Mouse (Mus musculus) left cerebral cortex, postnatal 10 days (tissue): ENCODE data around the gene Erf. TPM values are rescaled to one million over a fixed set of nuclear protein-coding genes. Genes with fewer than 3 reads are reported as not detected.
"Not testable (repeated sequence)": the region's sequence is repeated elsewhere in the genome, so short reads cannot be mapped to it uniquely, and the experiment has no call there.

Experiments used
- DNase-seq, 2 experiments: peaks; one replicate each; pipeline ENCODE4 v3.0.0; 2021 to 2022; ENCODE audit warnings: low spot score in 2 of 2, mixed read lengths in 1 of 2; ENCODE audit errors: extremely low spot score in 1 of 2
- intact Hi-C: fragments of 180-260 bp; cut with DNase I; formaldehyde crosslinking; loops from one replicate; pipeline ENCODE4 v1.15.1; 2025
- total RNA-seq, 2 experiments: library from RNA; stranded (reverse); gene quantifications; 2 replicates each; pipeline ENCODE4 v1.2.3; 2021

The Erf gene
- total RNA-seq, 2 experiments from 2014 or later, result 47.7 to 55.1 TPM

GRCm38 (mm10) chr7:25270652-25271633 is 20.4 kb upstream of the Erf start:
- intact Hi-C loops, result no loop called here
- DNase-seq, result no peak

- DNase-seq, result no peak
- intact Hi-C loops, result no loop called here
Measured at GRCm38 (mm10) chr7:25269545-25270271, 19.1 kb upstream of the Erf start.

- intact Hi-C loops, result no loop called here
Measured at GRCm38 (mm10) chr7:25269029-25269428, 18.5 kb upstream of the Erf start.

GRCm38 (mm10) chr7:25268588-25268987 is 18.0 kb upstream of the Erf start:
- no peak for DNase-seq
- intact Hi-C loops, result no loop called here

More at GRCm38 (mm10) chr7:25269029-25269428, 18.5 kb upstream of the Erf start:
- no peak for DNase-seq

- intact Hi-C loops, result no loop called here
- peak; percentile 100 for DNase-seq
Measured at GRCm38 (mm10) chr7:25267751-25268463, 17.3 kb upstream of the Erf start.

GRCm38 (mm10) chr7:25267301-25267750 is 16.8 kb upstream of the Erf start, which contains the start of gene Cic:
Cic (plus strand) TSS chr7:25267704.
- intact Hi-C loops, result no loop called here
- DNase-seq, result peak; percentile 99 to 100

- intact Hi-C loops, result no loop called here
- no peak for DNase-seq
Measured at GRCm38 (mm10) chr7:25266180-25266962, 15.8 kb upstream of the Erf start.

- DNase-seq, intact Hi-C loops: not testable (repeated sequence)
Measured at GRCm38 (mm10) chr7:25265743-25266142, 15.2 kb upstream of the Erf start.

- DNase-seq, result no peak
- intact Hi-C loops, result no loop called here
Measured at GRCm38 (mm10) chr7:25263968-25264870, 13.7 kb upstream of the Erf start.

GRCm38 (mm10) chr7:25261896-25262295 is 11.3 kb upstream of the Erf start:
- no peak for DNase-seq
- intact Hi-C loops, result no loop called here

- intact Hi-C loops, result no loop called here
- no peak for DNase-seq
Measured at GRCm38 (mm10) chr7:25251822-25252221, 1.3 kb upstream of the Erf start.

- peak in 1 of 2 experiments; percentile 90 for DNase-seq
- intact Hi-C loops, result no loop called here
Measured at GRCm38 (mm10) chr7:25251071-25251791, 670 bp upstream of the Erf start.

GRCm38 (mm10) chr7:25249314-25250140 is 1.0 kb downstream of the Erf start:
- intact Hi-C loops, result no loop called here

GRCm38 (mm10) chr7:25248846-25249313 is 1.7 kb downstream of the Erf start:
- intact Hi-C loops, result no loop called here
- DNase-seq, result no peak

More at GRCm38 (mm10) chr7:25249314-25250140, 1.0 kb downstream of the Erf start:
- peak in 1 of 2 experiments; percentile 93 for DNase-seq

- intact Hi-C loops, result no loop called here
- DNase-seq, result peak; percentile 76 to 85
Measured at GRCm38 (mm10) chr7:25248018-25248647, 2.4 kb downstream of the Erf start.
